In the genomic region with DNA sequence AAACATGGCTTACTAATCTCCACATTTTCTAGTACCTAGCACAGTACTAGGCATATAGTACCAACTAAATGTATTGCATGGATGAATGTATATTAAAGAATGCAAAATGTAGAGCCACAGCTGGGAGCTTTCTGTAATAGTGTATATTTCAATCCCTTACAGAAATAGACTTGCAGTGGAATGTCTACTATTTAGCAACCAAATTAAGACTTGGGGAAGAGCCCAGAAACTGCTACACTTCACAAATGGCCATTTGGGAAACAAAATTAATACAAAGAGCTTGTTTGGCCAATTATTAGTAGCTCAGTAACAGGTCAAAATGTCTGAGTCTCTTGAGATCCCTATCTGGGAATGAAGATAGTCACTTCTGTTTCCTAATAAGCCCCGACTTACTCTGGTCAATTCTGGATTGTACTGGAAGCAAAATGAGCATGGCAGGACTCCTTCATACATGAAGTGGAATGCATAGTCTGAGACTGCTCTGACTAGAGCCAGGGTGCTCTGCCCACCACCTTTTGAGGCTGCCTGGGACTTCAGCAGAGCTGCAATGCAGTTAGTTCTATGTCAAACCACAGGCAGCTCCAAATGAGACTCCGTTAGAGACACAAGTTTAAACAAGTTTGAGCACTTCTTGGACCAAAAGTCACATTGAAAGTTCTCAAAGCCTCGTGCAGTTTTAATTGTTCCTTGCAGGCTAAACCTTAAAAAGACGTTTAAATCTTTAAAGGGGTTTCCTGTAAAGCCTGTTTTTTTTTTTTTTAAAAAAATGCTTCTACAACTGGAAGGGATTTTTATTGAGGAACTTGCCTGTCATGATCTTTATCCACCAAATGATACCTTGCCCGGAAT, we compare ENCODE assay signal across 17 mouse cellular contexts. TPM values are rescaled to one million over a fixed set of nuclear protein-coding genes. Genes with fewer than 3 reads are reported as not detected.
A peak's percentile ranks its signal among the peaks of the same experiment; 100 is the strongest.
DNase-seq lines count a peak whose midpoint lies in the region; ATAC-seq and TF ChIP-seq lines count a peak whose summit lies in the region.
"Had no signal": no experiment of that assay in that cellular context is flagged by ENCODE, and none has a peak within 500 bp of the region (broad histone marks: within the 10 kb centered on the region; RNA-seq: fewer than 3 reads in every experiment).

No protein-coding gene starts in this region.

- no peak overlapping the region for H3K4me2 ChIP-seq in lung, embryonic 16.5 days (ENCODE audit: low read depth, low read length)
- H3K4me2 ChIP-seq: hindbrain, embryonic 15.5 days; liver, embryonic 15.5 days; neural tube, embryonic 15.5 days had no signal

- H3K9ac ChIP-seq in heart, adult 2 months (ENCODE audit: low read depth, low read length), result no peak overlapping the region
- no peak overlapping the region for H3K9ac ChIP-seq in lung, embryonic 16.5 days (ENCODE audit: low read length)
- H3K9ac ChIP-seq: hindbrain, embryonic 15.5 days; liver, embryonic 15.5 days; neural tube, embryonic 15.5 days had no signal

- H3K4me1 ChIP-seq in heart, adult 2 months (ENCODE audit: control insufficient read depth, insufficient read depth, low read length), result peaks cover 1% of the 10 kb centered on the region; the same call in 1 of the 2 replicates
- H3K4me1 ChIP-seq in lung, embryonic 16.5 days (replicated peaks; ENCODE audit: control insufficient read depth, insufficient read depth, low read length), result peaks cover 9% of the 10 kb centered on the region
- H3K4me1 ChIP-seq: hindbrain, embryonic 15.5 days; liver, embryonic 15.5 days; neural tube, embryonic 15.5 days had no signal

- H3K9me3 ChIP-seq in lung, embryonic 16.5 days (ENCODE audit: control insufficient read depth, low read length), result no peaks in the 10 kb centered on the region
- H3K9me3 ChIP-seq: G1E; hindbrain, embryonic 15.5 days; liver, embryonic 15.5 days; midbrain, embryonic 10.5 days; neural tube, embryonic 15.5 days had no signal

- ATAC-seq in lung, embryonic 16.5 days (ENCODE audit: low read depth), result peak; percentile 90
- ATAC-seq: forebrain, embryonic 14.5 days had no signal

- no peak overlapping the region for H3K27ac ChIP-seq in heart, adult 2 months
- peak overlapping the region; percentile 97 for H3K27ac ChIP-seq in lung, embryonic 16.5 days (ENCODE audit: low read length)
- H3K27ac ChIP-seq: gastrocnemius, adult 2 months; hindbrain, embryonic 15.5 days; layer of hippocampus, adult 2 months; liver, embryonic 15.5 days; midbrain, embryonic 10.5 days; neural tube, embryonic 15.5 days had no signal

- no peaks in the 10 kb centered on the region; the same call in 1 of the 2 replicates for H3K36me3 ChIP-seq in heart, adult 2 months (ENCODE audit: control insufficient read depth, insufficient read depth, low read length)
- H3K36me3 ChIP-seq in lung, embryonic 16.5 days (ENCODE audit: control insufficient read depth, insufficient read depth, low read length), result peaks cover 5% of the 10 kb centered on the region; the same call in 1 of the 2 replicates
- H3K36me3 ChIP-seq: G1E; liver, embryonic 15.5 days had no signal

- 68% methylated on average over 5 of the region's 5 CpGs for WGBS in heart, adult 2 months
- 45% methylated on average over 5 of the region's 5 CpGs for WGBS in lung, embryonic 16.5 days

- no peak for TF ChIP-seq CTCF in heart, adult 2 months (IDR thresholded peaks at IDR 0.05)

- no peak for TF ChIP-seq POLR2A in heart, adult 2 months (IDR thresholded peaks at IDR 0.05; ENCODE audit: insufficient read depth, low read depth, low read length)

- H3K4me3 ChIP-seq in heart, adult 2 months, result no peak overlapping the region
- no peak overlapping the region for H3K4me3 ChIP-seq in lung, embryonic 16.5 days (ENCODE audit: low read length)
- H3K4me3 ChIP-seq: gastrocnemius, adult 2 months; hindbrain, embryonic 15.5 days; layer of hippocampus, adult 2 months; liver, embryonic 15.5 days; midbrain, embryonic 10.5 days; neural tube, embryonic 15.5 days had no signal

- intact Hi-C loops in heart, postnatal 10 days (cut with DNase I), result no loop called here
- intact Hi-C loops in heart, adult 2 months (cut with DNase I), result no loop called here
- intact Hi-C loops in left cerebral cortex, postnatal 4 days (cut with DNase I), result no loop called here

- DNase-seq in heart, postnatal 10 days, result peak; percentile 3 to 5
- DNase-seq in heart, adult 2 months, result no peak
- no peak for DNase-seq in lung, postnatal 10 days
- DNase-seq in kidney, postnatal 4 days, result peak; percentile 11 to 16
- DNase-seq in left cerebral cortex, postnatal 4 days, result no peak
- DNase-seq in left cerebral cortex, adult 18-20 months (ENCODE audit: low spot score in 2 of 2), result no peak
- DNase-seq: adrenal gland, postnatal 25 days; cerebellum, postnatal 10 days; gastrocnemius, adult 2 months had no signal

- H3K79me2 ChIP-seq in heart, adult 2 months (replicated peaks; ENCODE audit: control insufficient read depth, insufficient read depth, low read length), result no peaks in the 10 kb centered on the region

- no peaks in the 10 kb centered on the region for H3K27me3 ChIP-seq in heart, adult 2 months (ENCODE audit: control insufficient read depth, insufficient read depth, low read length)
- H3K27me3 ChIP-seq in lung, embryonic 16.5 days (ENCODE audit: control insufficient read depth, insufficient read depth, low read depth, low read length), result no peaks in the 10 kb centered on the region
- H3K27me3 ChIP-seq: hindbrain, embryonic 15.5 days; liver, embryonic 15.5 days; neural tube, embryonic 15.5 days had no signal

- TF ChIP-seq EP300 in heart, adult 2 months (IDR thresholded peaks at IDR 0.05; ENCODE audit: insufficient read depth, low read depth, low read length), result no peak

RNA-seq across cellular contexts. Expression of a gene that starts 27.8 kb away (rescaled TPM):
- total RNA-seq in heart, postnatal 10 days (2021), result 10 to 100 TPM; 16.0 to 18.6 TPM
- total RNA-seq in heart, adult 2 months (2021), result 10 to 100 TPM; 11.5 to 12.3 TPM
- 7.5 and 12.1 TPM in 2 replicates for polyA plus RNA-seq in heart, adult 2 months (2012; rRNA removed)
- polyA plus RNA-seq in lung, embryonic 16.5 days (2015; fragmentation: Nextera tagmentation; extraction: Ambion mirVana), result 6.3 and 6.4 TPM in 2 replicates
- total RNA-seq in left cerebral cortex, postnatal 4 days (2021), result 10 to 100 TPM; 95.9 to 99.0 TPM
- total RNA-seq in left cerebral cortex, adult 18-20 months (2021), result 10 to 100 TPM; 48.4 to 49.4 TPM

RNA-seq across cellular contexts. Expression of a gene that starts 37.1 kb away (rescaled TPM):
- 1 to 10 TPM; 4.1 to 5.8 TPM for total RNA-seq in heart, postnatal 10 days (2021)
- total RNA-seq in heart, adult 2 months (2021), result 10 to 100 TPM in 1 of 2 experiments, 1 to 10 TPM in 1; 9.6 to 11.7 TPM
- 2.2 and 4.2 TPM in 2 replicates for polyA plus RNA-seq in heart, adult 2 months (2012; rRNA removed)
- polyA plus RNA-seq in lung, embryonic 16.5 days (2015; fragmentation: Nextera tagmentation; extraction: Ambion mirVana), result 3.8 and 4.0 TPM in 2 replicates
- 10 to 100 TPM; 10.7 to 12.8 TPM for total RNA-seq in left cerebral cortex, postnatal 4 days (2021)
- 1 to 10 TPM; 8.5 to 9.7 TPM for total RNA-seq in left cerebral cortex, adult 18-20 months (2021)
- polyA plus RNA-seq: G1E had no signal

Comparison
In these comparisons a context has a peak if more than half of its experiments do, and no peak if none do; other contexts are left out.
1. DNase-seq: peak in heart, postnatal 10 days (2 of 2) and kidney, postnatal 4 days (2 of 2); none in heart, adult 2 months (0 of 2), lung, postnatal 10 days (single experiment), left cerebral cortex, postnatal 4 days (single experiment) and left cerebral cortex, adult 18-20 months (0 of 2).